Mouse (Mus musculus): ENCODE measurements around the gene Dkk3.
"Not testable (repeated sequence)": the region's sequence is repeated elsewhere in the genome, so short reads cannot be mapped to it uniquely, and the experiment has no call there.

Dkk3 gene

DNA sequence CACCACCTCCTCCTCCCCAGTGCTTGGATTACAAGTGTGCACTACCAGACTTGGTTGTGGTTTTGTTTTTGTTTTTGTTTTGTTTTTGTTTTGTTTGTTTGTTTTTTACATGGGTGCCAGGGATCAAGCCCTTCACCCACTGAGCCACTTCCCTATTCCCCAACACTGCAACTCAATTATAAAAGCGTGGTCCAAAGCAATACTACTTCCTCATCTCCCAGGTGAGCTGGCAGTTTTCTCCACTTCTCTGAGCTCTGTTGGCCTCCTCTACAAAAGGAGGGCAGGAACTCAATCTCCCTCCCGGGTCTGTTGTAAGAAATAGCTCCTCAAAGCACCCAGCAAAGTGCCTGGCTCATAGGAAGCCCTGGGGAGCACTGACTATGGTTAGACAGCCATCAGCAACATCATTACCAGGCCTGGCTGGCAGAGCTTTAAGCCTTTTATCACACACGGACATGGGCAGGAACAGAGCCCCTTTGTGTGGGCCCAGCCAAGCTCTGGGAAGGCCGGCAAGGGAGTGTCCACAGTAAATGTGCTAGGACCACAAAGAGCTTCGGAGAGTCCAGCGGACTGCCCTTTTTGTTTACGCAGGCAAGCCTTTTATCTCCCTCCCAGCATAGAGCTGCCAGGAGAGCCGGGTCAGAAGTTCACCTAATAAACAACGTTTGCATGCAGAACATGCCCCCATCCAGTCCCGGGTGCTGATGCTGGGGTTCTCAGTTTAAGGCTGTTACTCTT lies 11.3 kb upstream of the Dkk3 start:
- DNase-seq (ENCODE audit: low read depth, low spot score): no peak

DNA sequence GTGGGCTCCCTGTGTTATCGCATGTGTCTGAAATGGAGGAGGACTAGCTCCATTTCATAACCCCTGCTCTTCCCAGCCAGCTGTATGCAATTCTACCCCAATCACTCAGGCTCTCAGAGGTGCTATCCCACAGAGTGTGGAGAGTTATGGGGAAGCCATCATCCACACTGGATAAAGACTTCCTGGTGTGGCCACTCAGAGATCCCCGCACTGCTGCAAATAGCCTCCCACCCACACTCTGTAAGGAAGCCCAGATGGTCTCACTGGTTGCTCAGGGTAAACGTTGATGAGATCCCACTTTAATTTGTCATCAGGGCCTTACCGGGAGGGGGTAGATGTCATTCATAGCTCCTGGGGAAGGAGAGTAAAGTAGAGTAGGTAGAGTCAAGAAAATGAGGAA lies 6.7 kb upstream of the Dkk3 start:
- no peak for DNase-seq (ENCODE audit: low read depth, low spot score)

DNA sequence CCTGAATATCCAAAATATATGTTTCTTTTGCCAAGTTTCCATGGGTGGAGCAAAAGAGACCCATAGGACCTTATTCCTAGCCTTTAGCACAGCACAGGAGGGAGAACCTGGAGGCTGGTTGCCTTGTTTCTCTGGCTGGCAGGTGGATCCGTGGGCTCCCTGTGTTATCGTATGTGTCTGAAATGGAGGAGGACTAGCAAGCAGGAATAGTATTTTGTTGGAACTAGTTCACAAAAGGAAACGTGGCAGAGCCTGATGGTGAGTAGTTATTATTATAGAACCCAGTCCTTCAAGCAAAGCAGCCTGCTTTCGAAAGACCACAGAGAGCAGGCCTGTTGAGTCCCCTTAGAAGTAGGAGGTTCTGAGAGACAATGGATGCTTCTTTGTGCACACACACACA lies 6.2 kb upstream of the Dkk3 start:
- not testable (repeated sequence) for DNase-seq (ENCODE audit: low read depth, low spot score)

DNA sequence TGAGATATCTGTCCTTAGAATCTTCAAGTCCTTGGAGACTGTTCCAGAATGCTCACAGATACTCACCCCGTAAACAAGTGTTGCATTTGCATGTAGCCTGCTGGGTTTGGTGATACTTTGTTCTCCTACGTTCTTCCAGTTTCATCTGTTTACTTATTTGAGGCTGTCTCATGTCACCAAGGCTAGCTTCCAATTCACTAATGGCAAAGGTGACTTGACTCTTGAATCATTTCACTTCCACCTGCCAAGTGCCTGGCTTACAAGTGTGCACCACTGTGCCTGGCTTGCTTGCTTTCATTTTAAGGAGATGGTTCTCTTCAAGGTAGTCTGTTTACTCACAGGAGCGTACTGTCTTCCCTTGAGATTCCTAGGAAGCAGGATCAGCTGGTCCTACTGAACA lies 5.6 kb upstream of the Dkk3 start:
- no peak for DNase-seq (ENCODE audit: low read depth, low spot score)

DNA sequence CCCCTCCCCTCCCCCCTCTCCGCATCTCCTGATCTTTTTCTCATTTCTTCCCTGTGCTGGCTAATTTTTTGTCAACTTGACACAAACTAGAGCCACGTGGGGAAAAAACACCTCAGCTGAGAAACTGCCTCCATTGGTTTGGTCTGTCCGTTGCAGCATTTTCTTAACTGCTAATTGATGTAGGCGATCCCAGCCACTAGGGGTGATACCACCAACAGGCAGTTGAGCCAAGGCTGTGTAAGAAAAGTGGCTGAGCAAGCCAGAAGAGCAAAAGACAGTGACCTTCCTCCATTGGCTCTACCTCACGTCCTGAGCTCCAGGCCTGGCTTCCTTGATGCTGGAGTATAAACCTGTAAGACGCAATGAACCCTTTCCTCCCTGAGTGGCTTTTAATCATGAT lies 978 bp upstream of the Dkk3 start:
- DNase-seq (ENCODE audit: low read depth, low spot score): peak; percentile 53

DNA sequence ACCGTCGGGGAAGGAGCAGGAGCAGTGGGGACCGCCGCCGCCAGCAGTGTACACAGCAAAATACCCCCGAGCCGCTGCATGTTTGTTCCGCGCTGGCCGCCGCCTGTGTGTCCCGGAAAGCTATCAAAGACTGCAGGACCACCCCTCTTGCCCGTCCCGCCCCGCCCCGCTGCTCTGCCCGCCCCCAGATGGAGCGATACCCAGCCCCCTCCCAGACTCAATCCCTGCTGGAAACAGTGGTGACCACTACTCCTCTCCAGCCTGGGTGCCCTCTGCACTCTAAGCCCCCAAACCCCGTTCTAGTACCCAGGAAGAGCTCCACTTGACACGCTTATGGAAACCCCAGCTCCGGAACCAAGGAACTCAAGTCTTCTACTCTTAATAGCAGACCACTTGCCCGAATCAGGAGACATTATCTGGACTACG lies 528 bp downstream of the Dkk3 start:
- peak; percentile 54 for DNase-seq (ENCODE audit: low read depth, low spot score)

DNA sequence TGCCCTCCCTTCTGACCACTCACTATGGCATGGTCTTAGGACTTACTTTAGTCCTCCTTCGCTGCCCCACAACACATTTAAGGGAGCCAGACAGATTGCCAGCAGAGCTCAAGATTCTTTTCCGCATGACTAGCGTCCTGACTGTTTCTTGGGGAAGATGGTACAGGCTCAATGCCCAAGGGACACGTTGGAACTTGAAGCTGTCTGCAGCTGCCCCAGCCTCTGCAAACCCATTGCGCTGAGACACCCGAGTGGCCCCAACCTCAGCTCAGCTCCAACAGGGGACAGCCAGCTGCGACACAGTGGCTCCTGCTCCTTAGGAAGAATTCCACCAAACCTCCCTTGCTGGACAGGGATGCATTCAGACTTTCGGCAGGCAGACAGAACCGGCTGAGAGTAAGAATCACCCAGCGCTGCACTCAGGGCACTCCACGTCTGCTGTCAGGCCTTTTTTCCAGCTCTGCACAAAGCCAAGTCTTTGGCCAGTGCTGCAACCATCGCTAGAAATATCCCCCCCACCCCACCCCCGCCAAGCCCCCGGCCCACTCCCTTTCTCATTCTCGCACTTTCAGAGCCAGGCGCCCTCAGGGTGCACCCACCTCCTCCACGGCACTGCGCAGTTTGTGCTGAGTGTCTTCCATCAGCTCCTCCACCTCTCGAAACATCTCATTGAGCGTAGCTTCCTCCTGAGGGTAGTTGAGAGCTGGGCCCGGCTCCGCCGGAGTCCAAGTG lies 1.1 kb downstream of the Dkk3 start:
- DNase-seq (ENCODE audit: low read depth, low spot score): peak; percentile 28

DNA sequence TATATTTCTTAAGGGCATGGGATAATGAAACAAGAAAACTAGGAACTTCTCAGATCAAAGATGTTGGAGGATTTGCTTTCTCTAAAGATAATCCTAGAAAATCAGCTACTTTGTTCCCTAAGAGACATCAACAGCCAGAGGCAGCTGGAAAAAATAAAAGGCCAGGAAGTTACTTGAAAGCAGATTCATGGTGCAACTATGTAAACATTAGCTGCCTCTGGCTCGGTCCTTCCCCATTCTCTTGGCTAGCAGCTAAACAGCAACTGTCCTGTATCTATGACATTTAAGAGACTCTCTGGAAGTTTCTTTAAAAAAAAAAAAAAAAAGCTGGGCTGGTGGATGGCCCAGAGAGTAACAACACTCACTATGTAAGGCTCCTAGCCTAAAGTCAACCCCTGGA lies 3.7 kb downstream of the Dkk3 start:
- DNase-seq (ENCODE audit: low read depth, low spot score): no peak

DNA sequence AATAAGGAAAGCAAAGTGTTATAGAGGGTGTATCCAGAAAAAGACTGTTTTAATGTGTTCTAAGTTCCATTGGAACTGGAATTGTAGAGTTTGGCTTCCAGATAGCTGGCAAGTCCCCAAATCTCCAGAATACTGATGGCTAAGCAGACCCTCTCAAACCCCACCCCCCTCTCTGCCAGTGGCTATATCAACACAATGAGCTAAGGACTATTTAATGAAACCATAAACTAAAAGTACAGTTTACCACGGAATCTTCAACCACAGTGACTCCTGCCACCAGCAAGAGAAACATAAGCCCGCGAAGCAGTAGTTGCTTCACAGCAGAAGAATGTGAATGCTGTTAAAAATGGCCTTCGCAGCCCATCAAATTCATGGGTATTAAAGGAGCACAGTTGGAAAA lies 4.4 kb downstream of the Dkk3 start:
- DNase-seq (ENCODE audit: low read depth, low spot score): no peak

DNA sequence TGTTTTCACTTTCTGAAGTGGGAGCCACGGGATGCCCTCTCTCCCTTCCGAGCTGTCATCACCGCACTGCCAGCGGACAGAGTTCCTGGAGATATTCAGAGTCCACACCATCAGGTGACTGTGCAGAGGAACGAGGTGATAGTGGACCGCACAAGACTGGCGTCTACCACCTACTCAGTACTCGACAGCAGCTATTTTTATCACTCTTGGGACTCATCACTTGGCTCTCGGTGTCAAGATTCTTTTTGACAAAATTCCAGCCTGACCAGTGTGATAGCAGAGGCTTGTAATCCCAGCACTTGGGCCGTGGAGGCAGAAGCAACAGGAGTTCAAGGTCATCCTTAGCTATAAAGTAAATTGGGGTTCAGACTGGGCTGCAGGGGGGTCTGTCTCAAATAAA lies 9.7 kb downstream of the Dkk3 start:
- DNase-seq (ENCODE audit: low read depth, low spot score): no peak

DNA sequence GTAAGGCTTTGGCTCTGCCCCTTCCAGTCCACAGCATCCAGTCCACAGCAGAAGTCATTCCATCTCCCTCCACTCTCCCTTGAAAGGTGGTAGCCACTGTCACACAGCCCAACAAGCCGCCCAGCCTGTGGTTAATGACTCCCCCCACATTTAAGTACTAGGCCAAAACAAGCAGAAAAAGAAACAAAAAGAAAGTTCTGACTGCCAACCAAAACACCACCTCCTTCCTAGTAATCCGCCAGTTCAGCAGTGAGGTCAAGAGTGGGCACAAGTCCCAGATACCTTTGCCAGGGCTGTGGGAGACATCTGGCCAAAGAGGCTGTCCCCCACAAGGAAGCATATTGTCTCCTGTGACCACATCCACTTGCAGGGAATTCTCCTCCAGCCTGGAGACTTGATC lies 10.9 kb downstream of the Dkk3 start:
- no peak for DNase-seq (ENCODE audit: low read depth, low spot score)

DNA sequence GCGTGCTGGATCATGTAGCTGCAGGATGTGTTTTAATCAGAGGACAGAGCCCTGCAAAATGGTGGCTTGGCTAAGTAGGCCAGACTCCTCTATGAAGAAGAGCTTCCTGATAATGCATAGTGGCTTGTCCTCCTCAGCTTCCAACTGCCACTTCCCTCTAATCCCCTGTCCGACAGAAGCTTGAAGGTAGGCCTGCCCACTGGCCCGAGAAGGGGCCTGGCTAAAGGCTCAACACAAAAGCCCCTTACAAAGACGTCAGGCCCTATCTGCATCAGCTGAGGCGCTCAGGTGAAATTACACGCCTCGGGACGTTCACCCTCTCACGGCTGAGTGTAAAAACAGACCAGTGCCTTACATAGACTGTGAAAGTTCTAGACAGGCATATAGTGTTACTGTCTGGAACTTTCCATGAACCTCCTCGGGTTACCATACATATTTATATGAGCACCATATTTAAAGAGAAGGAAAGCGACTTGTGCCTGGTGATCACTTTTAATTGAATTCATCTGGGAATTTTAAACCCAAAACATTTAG lies 14.1 kb downstream of the Dkk3 start:
- DNase-seq (ENCODE audit: low read depth, low spot score): no peak

DNA sequence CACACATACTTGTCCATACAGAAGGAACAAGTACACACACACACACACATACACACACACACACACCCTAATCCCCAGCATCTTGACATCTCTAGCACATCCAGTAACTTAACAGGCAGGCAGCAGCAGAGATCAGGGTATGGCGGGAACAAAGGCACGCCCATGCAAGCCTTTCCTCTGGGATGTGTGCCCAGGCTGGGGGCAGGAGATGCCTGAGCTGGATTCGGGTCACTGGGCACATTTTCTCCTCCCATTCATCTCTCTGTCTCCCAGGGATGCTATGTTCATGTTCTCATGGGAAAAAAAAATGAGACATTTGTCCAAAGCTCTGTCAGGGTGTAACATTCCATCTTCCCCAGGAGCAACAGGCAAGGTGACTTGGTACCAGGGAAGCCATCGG lies 14.9 kb downstream of the Dkk3 start:
- no peak for DNase-seq (ENCODE audit: low read depth, low spot score)

DNA sequence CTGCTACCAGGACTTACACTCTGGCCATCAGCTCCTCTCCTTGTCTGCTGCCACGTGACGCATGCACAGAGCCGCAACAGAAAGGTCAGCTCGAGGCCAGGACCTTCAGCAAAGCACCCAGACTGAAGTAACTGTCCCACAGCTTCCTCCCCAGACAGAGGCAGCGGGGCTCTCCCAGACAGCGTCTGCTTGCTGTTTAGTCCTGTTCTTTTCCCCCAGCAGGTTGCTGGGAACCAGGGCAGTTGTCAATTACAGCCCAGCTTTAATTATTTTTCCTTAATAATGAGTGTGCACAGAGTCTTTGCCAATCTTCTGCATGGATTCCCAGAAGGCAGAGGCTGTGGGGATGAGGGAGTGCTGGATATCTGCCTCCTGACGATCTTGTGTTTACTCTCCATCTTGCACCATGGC lies 15.8 kb downstream of the Dkk3 start:
- DNase-seq (ENCODE audit: low read depth, low spot score): no peak

DNA sequence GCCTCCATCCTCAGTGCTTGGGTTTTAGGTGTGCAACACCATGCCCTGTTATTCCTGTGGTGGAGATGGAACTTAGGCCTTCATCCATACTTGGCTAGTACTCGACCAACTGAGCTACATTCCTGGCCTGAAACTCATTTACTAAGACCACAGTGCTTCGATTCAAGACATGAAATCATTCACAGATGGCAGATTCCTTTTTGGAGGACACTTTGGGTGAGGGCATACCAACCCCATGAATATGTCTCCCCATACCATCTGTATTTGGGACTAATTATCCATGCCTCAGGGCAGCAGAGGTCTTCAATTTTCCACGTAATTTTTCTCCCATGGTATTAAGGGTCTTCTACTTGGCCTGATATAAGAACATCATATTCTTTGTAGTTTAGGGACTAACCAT lies 16.2 kb downstream of the Dkk3 start:
- DNase-seq (ENCODE audit: low read depth, low spot score): no peak

DNA sequence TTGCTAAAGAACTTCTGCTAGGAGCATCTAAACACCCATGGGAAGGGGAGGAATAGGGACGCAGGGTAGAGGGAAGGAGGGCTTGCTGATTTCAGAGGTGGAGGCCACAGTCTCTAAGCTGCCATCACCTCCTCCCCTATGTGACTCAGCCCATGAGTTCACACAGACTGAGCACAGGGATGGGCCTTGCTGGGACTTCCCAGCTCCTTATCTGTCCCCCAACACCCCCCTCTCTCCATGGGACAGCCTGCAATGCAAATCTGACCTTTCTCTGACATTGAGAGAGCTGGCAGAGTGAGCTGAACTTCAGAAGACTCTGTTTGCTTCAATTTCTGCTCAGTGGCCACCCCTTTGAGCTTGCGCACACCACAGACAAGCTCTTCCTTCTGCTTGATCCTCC lies 18.1 kb downstream of the Dkk3 start:
- no peak for DNase-seq (ENCODE audit: low read depth, low spot score)

DNA sequence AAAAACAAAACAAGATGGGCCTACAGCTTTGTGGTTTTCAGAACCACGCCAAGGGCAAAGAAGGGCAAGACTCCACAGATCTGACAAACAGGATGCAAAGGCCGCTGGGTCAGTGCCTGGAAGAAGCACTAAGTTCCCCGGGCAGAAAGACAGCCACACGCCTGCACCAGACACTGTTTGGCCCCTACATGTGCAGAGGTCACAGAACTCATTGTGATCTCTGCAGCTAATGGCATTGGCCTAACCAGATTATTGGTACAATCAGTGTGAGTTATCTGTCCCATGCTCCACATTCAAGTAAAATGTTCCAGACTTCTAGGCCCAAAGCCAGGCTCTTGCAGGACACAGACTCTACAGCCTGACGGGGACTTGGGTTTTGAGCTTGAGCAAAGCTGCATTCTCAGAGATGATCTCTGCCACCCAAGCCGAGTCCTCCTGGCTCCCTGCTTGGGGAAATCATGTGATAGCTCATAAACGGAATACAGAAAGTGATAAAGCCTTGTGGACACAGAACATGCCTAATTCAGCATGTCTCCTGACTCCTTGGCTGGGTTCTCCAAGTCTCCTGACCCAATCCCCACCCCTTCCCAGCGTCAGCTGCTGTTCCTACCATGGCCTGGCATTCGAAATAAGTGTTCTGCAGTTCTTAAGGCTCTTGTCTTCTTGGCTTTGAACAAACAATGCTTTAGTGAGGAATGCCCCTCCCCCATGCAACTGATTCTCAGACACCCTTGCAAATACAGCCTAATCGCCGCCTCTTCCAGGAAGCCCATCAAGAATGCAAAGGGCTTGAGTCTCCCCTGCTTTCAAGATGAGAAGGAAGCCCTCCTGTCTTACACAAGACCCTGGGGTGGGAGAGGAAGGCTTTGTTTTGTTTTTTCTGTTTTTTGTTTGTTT lies 20.1 kb downstream of the Dkk3 start:
- peak; percentile 85 for DNase-seq (ENCODE audit: low read depth, low spot score)

DNA sequence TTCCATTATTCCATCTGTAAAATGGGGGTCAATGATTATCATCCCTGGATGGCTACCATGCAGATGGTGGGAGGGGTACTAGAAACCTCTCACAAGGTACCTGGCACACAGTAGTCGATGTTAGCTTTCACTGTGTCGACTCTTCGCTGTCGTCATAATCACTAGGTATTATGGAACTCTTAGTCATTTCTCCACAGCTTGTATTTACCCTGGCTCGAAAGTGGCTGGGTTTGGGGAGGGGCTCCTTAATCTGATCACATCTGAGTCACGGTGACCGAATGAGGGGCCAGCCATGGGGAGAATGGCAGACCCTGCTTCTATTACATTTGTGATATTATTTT lies 20.7 kb downstream of the Dkk3 start:
- no peak for DNase-seq (ENCODE audit: low read depth, low spot score)

DNA sequence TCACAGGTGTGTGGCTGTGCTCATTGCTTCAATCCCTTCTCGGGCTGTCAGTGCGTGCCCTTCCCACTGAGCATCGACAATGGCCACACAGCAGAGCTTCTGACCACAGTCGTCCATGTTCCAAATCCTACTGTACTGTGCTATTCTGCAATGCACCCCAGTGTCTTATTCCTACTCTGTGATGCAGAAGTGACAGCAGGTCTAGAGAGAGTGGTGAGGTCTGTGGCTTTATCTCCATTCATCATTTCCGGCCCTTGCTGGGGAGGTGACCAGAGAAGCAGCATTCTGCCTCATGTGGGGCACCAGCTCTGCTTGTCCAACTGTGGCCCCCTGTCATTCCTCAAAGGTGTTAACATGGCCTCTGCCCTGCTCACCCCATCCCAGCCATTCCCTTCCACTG lies 22.3 kb downstream of the Dkk3 start:
- no peak for DNase-seq (ENCODE audit: low read depth, low spot score)

DNA sequence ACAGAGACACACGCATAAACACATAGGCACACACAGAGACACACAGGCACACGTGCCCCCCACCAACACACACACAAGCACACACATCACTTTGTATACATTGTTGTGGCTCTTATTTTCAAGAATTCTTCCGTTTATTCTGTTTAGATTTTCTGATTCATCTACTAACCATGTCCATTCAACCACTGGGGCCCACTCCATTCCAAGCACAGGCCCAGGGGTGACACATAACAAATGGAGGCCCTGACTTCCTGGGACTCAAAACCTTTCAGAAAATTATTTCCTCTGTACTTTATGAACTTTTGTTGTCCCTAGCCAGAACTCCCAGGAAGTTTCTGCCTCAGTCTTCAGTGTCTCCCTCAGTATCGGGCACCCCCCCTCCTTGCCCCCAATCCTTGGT lies 23.7 kb downstream of the Dkk3 start:
- no peak for DNase-seq (ENCODE audit: low read depth, low spot score)

DNA sequence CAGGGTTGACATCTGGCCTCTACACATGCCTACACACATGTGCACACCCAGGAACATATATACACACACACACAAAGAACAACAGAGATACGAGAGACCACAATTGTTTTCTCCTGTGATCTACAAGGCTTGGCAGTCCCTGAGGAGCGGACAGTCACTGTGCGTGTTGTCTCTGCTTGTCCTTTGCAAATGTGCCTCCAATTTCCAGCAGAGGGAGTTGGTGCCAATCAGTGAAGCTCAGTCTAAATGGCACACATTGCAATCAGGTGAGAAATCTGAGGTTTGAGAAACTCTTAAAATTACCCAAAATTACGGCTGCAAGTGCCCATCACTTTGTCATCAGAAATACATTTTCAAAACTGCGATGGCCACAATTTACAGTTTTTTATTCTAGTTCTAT lies 25.6 kb downstream of the Dkk3 start:
- DNase-seq (ENCODE audit: low read depth, low spot score): no peak

DNA sequence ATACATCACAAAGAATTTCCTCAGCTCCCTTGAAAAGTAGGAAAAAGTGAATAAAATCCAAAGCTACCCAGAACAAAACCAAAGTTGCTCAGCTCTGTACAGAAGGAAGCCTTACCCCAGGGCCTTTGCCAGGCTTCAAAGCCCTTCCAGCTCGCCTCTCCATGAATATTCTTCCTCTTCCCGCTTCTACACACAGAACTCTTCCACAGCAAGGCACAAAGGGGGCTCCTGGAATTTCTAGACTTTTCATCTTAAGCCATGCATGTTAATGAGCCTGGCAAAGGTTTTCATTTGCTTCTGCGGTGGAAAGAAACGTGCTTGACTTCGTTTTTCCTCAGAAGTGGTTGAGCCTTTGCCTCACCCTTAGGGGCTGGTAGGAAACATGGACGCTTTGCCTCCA lies 26.9 kb downstream of the Dkk3 start:
- DNase-seq (ENCODE audit: low read depth, low spot score): no peak
